Mouse (Mus musculus) forebrain, embryonic 16.5 days (tissue): Measurements from ENCODE around the gene Hist1h4j. TPM values are rescaled to one million over a fixed set of nuclear protein-coding genes. Genes with fewer than 3 reads are reported as not detected.
"Not testable (repeated sequence)": the region's sequence is repeated elsewhere in the genome, so short reads cannot be mapped to it uniquely, and the experiment has no call there.

ENCODE experiments used
- ATAC-seq: fragments of 200-750 bp; cut with Nextera tagmentation; 2 replicates; pipeline ENCODE4 v1.8.0; 2017; ENCODE audit warnings: mild to moderate bottlenecking, moderate library complexity
- H3K27ac ChIP-seq: fragments of 300-500 bp; sonication (generic); 2 replicates; pipeline ENCODE4 v1.5.1; 2014; ENCODE audit warnings: low read length, control low read depth
- H3K27me3 ChIP-seq: fragments of 300-500 bp; sonication (generic); replicated peaks from 2 replicates; pipeline ENCODE4 v1.6.1; 2014; ENCODE audit warnings: low read length; ENCODE audit not compliant: control insufficient read depth, insufficient read depth
- H3K36me3 ChIP-seq: fragments of 300-500 bp; sonication (generic); 2 replicates; pipeline ENCODE4 v1.6.1; 2014; ENCODE audit not compliant: control insufficient read depth, insufficient read depth
- H3K4me1 ChIP-seq: fragments of 300-500 bp; sonication (generic); replicated peaks from 2 replicates; pipeline ENCODE4 v1.6.1; 2014; ENCODE audit warnings: low read length; ENCODE audit not compliant: control insufficient read depth, insufficient read depth
- H3K4me2 ChIP-seq: fragments of 300-500 bp; sonication (generic); 2 replicates; pipeline ENCODE4 v1.6.1; 2014; ENCODE audit warnings: mild to moderate bottlenecking, low read length, control low read depth
- H3K4me3 ChIP-seq: fragments of 300-500 bp; sonication (generic); replicated peaks from 2 replicates; pipeline ENCODE4 v1.5.1; 2014; ENCODE audit warnings: mild to moderate bottlenecking, low read length, control low read depth
- H3K9ac ChIP-seq: fragments of 300-500 bp; sonication (generic); replicated peaks from 2 replicates; pipeline ENCODE4 v1.6.1; 2014; ENCODE audit warnings: low read depth, low read length, control low read depth
- H3K9me3 ChIP-seq: fragments of 300-500 bp; sonication (generic); 2 replicates; pipeline ENCODE4 v1.6.1; 2016; ENCODE audit warnings: low read length; ENCODE audit not compliant: control insufficient read depth
- WGBS: fragments of 180-500 bp; shearing (Covaris S2); extraction: QIAGEN DNeasy Blood & Tissue Kit; methylation state at CpG from one replicate; pipeline ENCODE4 v1.1.7; 2014; 5-methylcytosine and 5-hydroxymethylcytosine counted together
- polyA plus RNA-seq: library from polyadenylated mRNA; unstranded; fragments of >200 nt; fragmentation: Nextera tagmentation; extraction: Ambion mirVana; gene quantifications from 2 replicates; pipeline ENCODE4 v1.2.1, GENCODE M21; 2015

Hist1h4j gene
- polyA plus RNA-seq = 0.94 and 1.2 TPM in 2 replicates

DNA sequence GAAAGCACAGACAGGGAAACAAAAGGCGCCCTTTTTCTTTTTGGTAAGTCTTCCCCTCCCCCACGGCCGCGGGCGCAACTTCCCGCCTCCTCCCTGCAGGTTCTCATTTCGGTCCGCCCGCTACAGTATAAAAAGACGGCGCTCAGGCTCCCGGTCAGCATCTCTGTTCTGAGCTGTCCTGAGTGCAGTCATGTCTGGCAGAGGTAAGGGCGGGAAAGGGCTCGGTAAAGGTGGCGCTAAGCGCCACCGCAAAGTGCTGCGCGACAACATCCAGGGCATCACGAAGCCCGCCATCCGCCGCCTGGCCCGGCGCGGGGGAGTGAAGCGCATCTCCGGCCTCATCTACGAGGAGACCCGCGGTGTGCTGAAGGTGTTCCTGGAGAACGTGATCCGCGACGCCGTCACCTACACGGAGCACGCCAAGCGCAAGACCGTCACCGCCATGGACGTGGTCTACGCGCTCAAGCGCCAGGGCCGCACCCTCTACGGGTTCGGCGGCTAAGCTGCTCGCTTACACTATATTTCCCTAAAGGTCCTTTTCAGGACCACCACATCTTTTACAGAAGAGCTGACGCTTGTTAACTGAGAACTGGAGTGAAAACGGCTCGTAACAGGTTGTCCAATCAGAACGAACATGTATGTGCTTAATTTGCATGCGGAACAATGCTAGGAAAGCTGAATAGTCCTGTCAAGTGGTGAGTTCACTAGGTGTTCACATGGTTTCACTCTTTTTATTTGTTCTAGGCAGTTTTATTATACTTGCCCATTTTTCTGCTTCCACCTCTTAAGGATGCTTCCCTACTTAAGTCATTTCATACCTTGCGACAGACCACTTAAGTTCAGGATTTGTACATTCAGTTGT is at the start of gene Hist1h4j:
Gene Hist1h4j (plus strand): TSS at position 159 of the 862 bp plus-strand sequence.
- H3K4me1 ChIP-seq = peaks cover 15% of the 10 kb centered on the region
- peak; percentile 90 for ATAC-seq
- peak within 1 kb of the TSS; percentile 99 for H3K27ac ChIP-seq
- H3K36me3 ChIP-seq, H3K27me3 ChIP-seq, H3K9me3 ChIP-seq: not testable (repeated sequence)
- WGBS = under 1% methylated on average over 45 of the region's 56 CpGs
- H3K4me2 ChIP-seq = peak within 1 kb of the TSS; percentile 83
- H3K4me3 ChIP-seq = peak within 1 kb of the TSS; percentile 60
- H3K9ac ChIP-seq = peak within 1 kb of the TSS; percentile 65

DNA sequence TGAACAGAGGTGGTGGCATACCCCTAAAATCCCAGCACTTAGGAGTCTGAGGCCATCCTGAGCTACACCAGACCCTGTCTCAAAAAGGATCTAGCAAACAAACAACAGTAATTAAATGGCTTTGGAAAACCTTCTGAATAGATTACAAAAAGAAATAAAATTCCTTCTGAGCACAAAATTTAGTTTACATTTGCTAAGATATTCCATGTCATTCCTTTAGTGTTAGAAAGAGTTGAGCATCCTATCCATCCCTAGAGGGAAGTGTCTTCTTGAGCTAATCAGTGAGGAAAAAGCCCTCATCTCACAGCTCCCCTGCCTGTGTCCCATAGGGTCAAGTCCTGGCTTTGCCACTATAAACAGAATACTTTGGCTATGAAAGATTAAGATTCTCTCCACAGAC is 37.1 kb upstream of the Hist1h4j start, which contains the start of gene Olfr1359:
Gene Olfr1359 (plus strand): TSS at position 301 of the 400 bp plus-strand sequence.
- Histone ChIP-seq H3K9ac (no peak within 1 kb of the TSS), H3K36me3 (no peaks in the 10 kb centered on the region), H3K9me3 (no peaks in the 10 kb centered on the region), H3K4me2 (no peak within 1 kb of the TSS), H3K4me1 (no peaks in the 10 kb centered on the region), H3K27ac (no peak within 1 kb of the TSS), H3K4me3 (no peak within 1 kb of the TSS), H3K27me3 (no peaks in the 10 kb centered on the region)
- ATAC-seq = no peak

DNA sequence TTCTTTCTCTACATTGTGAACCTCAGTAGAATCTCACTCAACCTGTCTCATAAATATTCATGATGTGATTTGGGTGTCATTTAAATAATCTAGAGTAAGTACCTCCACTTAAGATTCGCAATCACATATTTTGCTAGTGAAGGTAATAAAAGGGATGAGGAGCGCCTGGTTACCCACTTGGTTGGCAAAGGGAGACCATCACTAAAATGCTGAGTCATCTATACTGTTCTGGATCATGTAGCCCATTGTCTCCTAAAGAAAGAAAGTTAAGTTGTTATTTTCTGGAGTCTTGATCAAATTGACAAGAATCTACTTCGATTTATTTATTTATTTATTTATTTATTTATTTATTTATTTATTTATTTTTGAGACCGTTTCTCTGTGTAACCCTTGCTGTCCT is 28.2 kb upstream of the Hist1h4j start:
- Histone ChIP-seq H3K4me2 (no peak overlapping the region), H3K27me3 (no peaks in the 10 kb centered on the region), H3K4me3 (no peak overlapping the region), H3K4me1 (0 out of 2 replicates have a peak, but pooled peaks cover 3% of the 10 kb centered on the region), H3K36me3 (no peaks in the 10 kb centered on the region), H3K9ac (no peak overlapping the region), H3K27ac (no peak overlapping the region), H3K9me3 (no peaks in the 10 kb centered on the region)
- ATAC-seq = no peak
- 77% methylated on average over 4 of the region's 4 CpGs for WGBS

DNA sequence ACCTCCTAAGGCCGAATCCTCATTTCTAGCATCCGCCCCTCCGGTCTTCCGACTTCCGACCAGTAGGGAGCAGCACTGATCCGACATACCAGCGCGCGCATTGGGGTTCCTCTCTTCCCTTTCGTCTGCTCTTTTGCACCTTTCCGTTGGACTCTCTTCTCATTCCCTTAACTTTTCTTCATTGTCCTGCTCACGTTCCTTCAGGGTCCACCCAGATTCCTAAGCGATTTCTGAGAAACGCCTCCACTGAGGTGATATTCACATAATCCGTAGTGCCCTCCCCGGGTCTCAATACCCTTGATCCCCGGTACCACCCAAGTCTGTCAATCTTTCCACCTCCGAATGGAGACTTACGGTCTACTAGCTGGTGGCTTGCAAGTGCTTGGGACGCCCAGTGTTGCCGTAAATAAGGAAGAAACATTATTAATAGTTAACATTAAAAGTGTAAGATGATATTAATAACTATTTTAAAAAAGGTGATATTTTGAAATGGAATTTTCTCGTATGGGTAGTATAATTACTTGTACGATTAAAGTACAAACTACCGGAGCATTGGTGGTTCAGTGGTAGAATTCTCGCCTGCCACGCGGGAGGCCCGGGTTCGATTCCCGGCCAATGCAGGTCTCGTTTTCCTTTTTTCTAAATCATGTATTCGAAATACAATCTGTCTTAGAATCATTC is 24.7 kb upstream of the Hist1h4j start:
- Histone ChIP-seq H3K4me3 (peak overlapping the region; percentile 78), H3K27me3 (no peaks in the 10 kb centered on the region), H3K36me3 (no peaks in the 10 kb centered on the region), H3K4me2 (peak overlapping the region; percentile 50), H3K9me3 (no peaks in the 10 kb centered on the region), H3K4me1 (peaks cover 7% of the 10 kb centered on the region), H3K27ac (peak overlapping the region; percentile 84), H3K9ac (peak overlapping the region; percentile 58)
- under 1% methylated on average over 32 of the region's 32 CpGs for WGBS
- ATAC-seq = peak; percentile 85

DNA sequence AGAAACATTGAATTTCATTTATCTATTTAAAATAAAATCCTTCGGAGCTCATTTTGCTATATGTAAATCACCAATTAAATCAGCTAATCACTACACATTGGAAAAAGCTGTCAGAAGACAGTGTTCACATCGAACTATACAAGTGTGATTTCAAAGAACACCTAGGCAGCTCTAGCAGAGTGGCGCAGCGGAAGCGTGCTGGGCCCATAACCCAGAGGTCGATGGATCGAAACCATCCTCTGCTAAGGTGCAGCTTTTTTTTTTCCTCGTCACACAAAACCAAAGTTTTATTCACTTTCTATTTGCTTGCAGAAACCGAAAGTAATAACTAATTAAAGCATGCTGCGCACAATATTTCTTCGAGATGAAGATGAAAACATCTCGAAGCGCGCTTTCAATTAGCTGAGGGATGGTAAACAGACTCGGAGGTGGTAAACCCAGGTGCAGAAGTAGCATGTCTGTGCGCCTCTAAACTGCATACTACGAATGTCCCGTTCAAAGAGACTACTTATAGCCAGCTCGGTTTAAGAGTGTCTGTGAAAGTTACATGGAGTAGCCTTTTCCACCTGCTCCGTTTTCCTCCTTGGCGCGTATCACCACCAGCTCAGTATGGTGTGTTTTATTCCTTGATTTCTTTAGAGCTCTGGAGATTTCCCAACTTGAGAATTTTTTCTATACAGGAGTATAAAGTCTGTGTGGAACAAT is 23.9 kb upstream of the Hist1h4j start:
- Histone ChIP-seq H3K27me3 (no peaks in the 10 kb centered on the region), H3K9ac (peak overlapping the region; percentile 41), H3K36me3 (no peaks in the 10 kb centered on the region), H3K4me1 (peaks cover 11% of the 10 kb centered on the region), H3K4me3 (peak overlapping the region; percentile 50), H3K4me2 (peak overlapping the region; percentile 72), H3K27ac (no peak overlapping the region), H3K9me3 (no peaks in the 10 kb centered on the region)
- 2% methylated on average over 22 of the region's 22 CpGs for WGBS
- ATAC-seq = peak; percentile 85

DNA sequence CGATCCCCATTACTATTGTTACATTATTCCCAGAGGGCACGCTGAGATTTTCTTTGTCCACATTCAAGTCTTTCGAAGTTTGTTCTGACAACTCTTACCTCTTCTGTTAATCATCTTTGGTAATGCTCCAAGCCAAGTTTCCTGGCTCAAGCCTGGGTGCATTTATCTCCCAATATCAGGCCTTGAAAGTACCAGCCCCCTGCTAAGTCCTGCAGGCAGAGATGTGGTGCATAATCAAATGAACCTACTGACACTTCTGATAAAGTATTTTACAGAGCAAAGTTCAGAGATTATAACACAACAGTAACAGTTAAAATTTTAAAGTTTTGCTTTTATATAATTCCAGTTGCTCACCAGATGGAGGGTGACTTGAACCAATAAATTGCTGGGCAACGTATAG is 23.2 kb upstream of the Hist1h4j start:
- 17% methylated on average over 4 of the region's 4 CpGs for WGBS
- H3K27me3 ChIP-seq = no peaks in the 10 kb centered on the region
- H3K36me3 ChIP-seq = no peaks in the 10 kb centered on the region
- no peak overlapping the region for H3K9ac ChIP-seq
- H3K4me3 ChIP-seq = peak overlapping the region; percentile 50
- peaks cover 11% of the 10 kb centered on the region for H3K4me1 ChIP-seq
- H3K9me3 ChIP-seq = no peaks in the 10 kb centered on the region
- H3K4me2 ChIP-seq = peak overlapping the region; percentile 72
- no peak overlapping the region for H3K27ac ChIP-seq
- no peak for ATAC-seq

DNA sequence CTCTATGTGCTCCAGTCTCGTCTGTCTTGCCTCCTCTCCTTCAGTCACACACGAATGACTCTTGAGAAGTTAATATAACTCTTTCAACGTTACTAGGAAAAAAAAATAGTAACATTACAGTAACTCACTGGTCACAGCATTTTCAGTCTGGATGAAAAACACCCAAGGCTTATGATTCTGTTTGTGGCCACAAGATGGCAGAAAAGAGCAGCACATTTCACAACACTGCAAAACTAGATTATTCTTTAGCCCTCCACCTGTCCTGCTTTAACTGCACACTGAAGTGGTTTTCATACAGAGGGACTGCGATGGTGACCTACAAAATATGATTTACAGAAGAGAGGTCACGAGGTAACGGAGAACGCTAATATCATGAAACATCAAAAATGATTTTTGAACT is 20.1 kb upstream of the Hist1h4j start:
- ATAC-seq = no peak
- Histone ChIP-seq H3K36me3 (no peaks in the 10 kb centered on the region), H3K4me1 (peaks cover 23% of the 10 kb centered on the region), H3K9me3 (no peaks in the 10 kb centered on the region), H3K4me3 (peak overlapping the region; percentile 42), H3K27me3 (no peaks in the 10 kb centered on the region), H3K4me2 (peak overlapping the region; percentile 70), H3K9ac (peak overlapping the region; percentile 55; the same call in 1 of the 2 replicates), H3K27ac (peak overlapping the region; percentile 79; the same call in 1 of the 2 replicates)
- WGBS = under 1% methylated on average over 7 of the region's 7 CpGs

DNA sequence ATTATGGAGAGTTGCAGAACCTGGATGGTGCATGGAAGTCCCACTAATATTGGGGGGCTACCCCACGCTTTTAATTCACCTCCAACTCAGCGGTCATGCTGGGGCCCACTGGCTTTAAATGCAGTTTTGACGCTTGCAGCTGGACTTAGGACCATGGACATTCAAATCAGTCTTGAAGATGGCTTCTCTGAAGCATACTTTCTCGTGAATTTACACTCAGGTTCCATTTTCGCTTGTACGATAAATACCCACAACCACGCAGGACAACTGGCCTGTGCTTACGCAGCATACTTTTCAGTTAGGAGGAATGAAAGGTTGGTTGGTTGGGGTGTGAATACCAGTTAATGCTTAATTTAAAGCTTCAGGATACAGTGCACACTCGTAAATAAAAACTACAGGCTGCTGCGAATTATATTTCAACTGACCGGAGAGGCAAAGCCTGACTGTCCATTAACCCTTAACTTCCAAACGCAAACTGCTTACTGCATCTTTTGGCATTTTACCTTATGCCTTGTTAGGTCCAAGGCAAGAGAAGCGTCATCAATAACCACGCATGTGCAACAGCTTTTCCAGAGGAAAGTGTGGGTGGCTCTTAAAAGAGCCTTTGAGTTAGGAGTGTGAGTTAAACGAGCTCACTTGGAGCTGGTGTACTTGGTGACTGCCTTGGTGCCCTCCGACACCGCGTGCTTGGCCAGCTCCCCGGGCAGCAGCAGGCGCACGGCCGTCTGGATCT is 19.6 kb upstream of the Hist1h4j start:
- Histone ChIP-seq H3K27ac (peak overlapping the region; percentile 79), H3K36me3 (no peaks in the 10 kb centered on the region), H3K4me2 (peak overlapping the region; percentile 70), H3K4me3 (peak overlapping the region; percentile 42), H3K4me1 (peaks cover 23% of the 10 kb centered on the region), H3K9me3 (no peaks in the 10 kb centered on the region), H3K9ac (peak overlapping the region; percentile 55), H3K27me3 (no peaks in the 10 kb centered on the region)
- no peak for ATAC-seq
- under 1% methylated on average over 22 of the region's 22 CpGs for WGBS
